Comparison of ENCODE assay signal across 17 mouse cellular contexts in the genomic region with DNA sequence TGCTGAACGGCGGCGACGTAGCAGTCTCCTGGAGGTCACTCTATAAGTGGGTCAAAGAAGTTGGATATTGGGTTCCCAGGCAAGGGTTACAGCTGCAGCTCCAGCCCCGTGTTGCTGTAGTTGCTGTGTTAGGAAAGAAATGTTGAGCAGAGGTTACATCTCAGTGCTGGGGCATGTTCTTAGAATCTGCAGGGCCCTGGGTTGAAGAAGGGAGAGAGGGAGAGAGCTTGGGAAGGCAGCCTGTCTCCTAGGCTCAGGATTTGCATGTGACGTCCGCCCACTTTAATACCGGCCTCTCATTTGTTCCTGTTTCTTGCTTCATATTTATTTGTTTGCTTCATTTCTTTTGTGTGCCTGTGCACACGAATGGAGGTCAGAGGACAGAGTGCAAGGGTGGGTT.
"Had no signal": no experiment of that assay in that cellular context is flagged by ENCODE, and none has a peak within 500 bp of the region (broad histone marks: within the 10 kb centered on the region; RNA-seq: fewer than 3 reads in every experiment).

No protein-coding gene starts in this region.

- H3K9me3 ChIP-seq: lung, embryonic 15.5 days; midbrain, embryonic 12.5 days; midbrain, embryonic 15.5 days had no signal

- H3K36me3 ChIP-seq: lung, embryonic 15.5 days; midbrain, embryonic 12.5 days; midbrain, embryonic 15.5 days; neural tube, embryonic 12.5 days had no signal

- H3K27me3 ChIP-seq: lung, embryonic 15.5 days; megakaryocyte, embryonic 14.5 days; midbrain, embryonic 15.5 days; neural tube, embryonic 12.5 days had no signal

- H3K4me1 ChIP-seq: lung, embryonic 15.5 days; megakaryocyte, embryonic 14.5 days had no signal

- H3K9ac ChIP-seq: lung, embryonic 15.5 days; midbrain, embryonic 12.5 days; midbrain, embryonic 15.5 days; neural tube, embryonic 12.5 days had no signal

- H3K4me2 ChIP-seq: lung, embryonic 15.5 days; midbrain, embryonic 12.5 days; midbrain, embryonic 15.5 days; neural tube, embryonic 12.5 days had no signal

- DNase-seq: lung, adult 2 months; lung, postnatal 14 days; lung, postnatal 36 days; right cerebral cortex, adult 18-20 months; right cerebral cortex, postnatal 25 days; right cerebral cortex, postnatal 4 days; spleen, adult 18-20 months; thymus, adult 18-20 months; thymus, postnatal 25 days; thymus, postnatal 4 days had no signal

- H3K4me3 ChIP-seq: lung, embryonic 15.5 days; megakaryocyte, embryonic 14.5 days; midbrain, embryonic 12.5 days; midbrain, embryonic 15.5 days; neural tube, embryonic 12.5 days had no signal

- ATAC-seq: lung, postnatal 0 days; midbrain, embryonic 15.5 days had no signal

- H3K27ac ChIP-seq: lung, embryonic 15.5 days; macrophage; midbrain, embryonic 15.5 days; neural tube, embryonic 12.5 days had no signal
